Mouse (Mus musculus) frontal cortex, adult 2 months (tissue): Measurements from ENCODE around the gene Gbp8. TPM values are rescaled to one million over a fixed set of nuclear protein-coding genes. Genes with fewer than 3 reads are reported as not detected.
"Not testable (repeated sequence)": the region's sequence is repeated elsewhere in the genome, so short reads cannot be mapped to it uniquely, and the experiment has no call there.

Experiments
- DNase-seq, 2 experiments: peaks; one replicate each; pipeline ENCODE4 v3.0.0; 2022; ENCODE audit warnings: low spot score in 1 of 2; ENCODE audit errors: extremely low spot score in 1 of 2
- polyA plus RNA-seq: library from polyadenylated mRNA; depleted of rRNA; stranded (reverse); fragments of >200 nt; gene quantifications from 2 replicates; pipeline ENCODE4 v1.2.3, GENCODE M21; 2012; rRNA removed

Gene Gbp8
- 0.38 TPM in 2 replicates for polyA plus RNA-seq

GRCm38 (mm10) chr5:105139409-105140088 lies at the start of gene Gbp8, which contains the start of the genes Gbp9 and Gbp4:
Gene Gbp8 (minus strand): TSS chr5:105139540.
Gene Gbp9 (minus strand): TSS chr5:105139539.
Gene Gbp4 (minus strand): TSS chr5:105139586.
- not testable (repeated sequence) for DNase-seq

GRCm38 (mm10) chr5:105181446-105181845 lies 42.1 kb upstream of the Gbp8 start:
- no peak for DNase-seq

GRCm38 (mm10) chr5:105156582-105156981 lies 17.2 kb upstream of the Gbp8 start:
- DNase-seq = no peak

GRCm38 (mm10) chr5:105154049-105154448 lies 14.7 kb upstream of the Gbp8 start:
- DNase-seq = no peak

- DNase-seq = not testable (repeated sequence)
These were observed 8.7 kb upstream of the Gbp8 start for GRCm38 (mm10) chr5:105148062-105148461.

- DNase-seq = no peak
These were observed 7.1 kb upstream of the Gbp8 start for GRCm38 (mm10) chr5:105146447-105146846.

GRCm38 (mm10) chr5:105145731-105146130 lies 6.4 kb upstream of the Gbp8 start:
- not testable (repeated sequence) for DNase-seq

- DNase-seq = not testable (repeated sequence)
These were observed 910 bp upstream of the Gbp8 start for GRCm38 (mm10) chr5:105140089-105140810.

DNA sequence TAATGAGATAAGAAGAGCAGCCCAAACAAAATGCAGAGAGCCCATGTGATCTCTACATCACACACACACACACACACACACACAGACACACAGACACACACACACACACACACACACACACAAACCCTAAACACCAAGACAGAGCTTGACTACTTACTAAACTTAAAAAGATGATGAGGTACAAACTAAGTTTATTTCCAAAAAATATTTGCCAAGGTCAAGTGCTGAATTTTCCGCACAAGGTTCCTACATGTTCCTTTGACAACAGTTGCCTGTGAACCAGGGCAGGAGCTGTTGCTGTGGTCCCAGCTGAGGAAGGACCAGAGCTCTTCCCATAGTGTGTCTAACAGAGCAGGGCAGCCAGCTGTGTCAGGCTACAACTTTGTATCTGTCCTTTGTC lies 434 bp downstream of the Gbp8 start:
- DNase-seq = no peak

DNA sequence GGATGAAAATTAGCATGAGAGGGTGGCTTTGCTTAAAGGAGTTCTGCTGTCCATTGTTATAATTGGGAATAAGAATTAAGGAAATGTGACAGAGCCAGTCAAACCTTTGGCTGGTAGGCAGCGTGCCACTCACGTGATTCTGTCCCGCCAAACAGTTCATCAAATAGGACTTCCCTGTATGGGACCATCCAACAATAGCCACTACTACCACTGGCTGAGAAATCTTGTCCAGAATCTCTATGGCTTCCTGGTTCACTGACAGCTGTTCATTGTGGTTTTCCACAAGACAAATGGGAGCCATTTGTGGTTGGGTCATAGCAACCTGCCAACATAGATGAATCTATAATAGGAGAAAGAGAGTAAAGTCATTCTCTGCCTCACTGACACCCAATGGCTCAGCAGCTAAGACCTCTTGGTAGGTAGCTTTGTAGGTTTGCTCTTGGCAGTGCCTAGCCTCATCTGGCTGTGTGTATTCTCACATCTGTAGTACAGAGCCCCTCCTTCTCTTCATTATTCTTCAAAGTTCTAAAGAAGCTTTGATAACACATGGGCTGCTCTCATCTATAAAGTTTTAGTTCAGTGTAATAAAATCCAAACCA lies 2.5 kb downstream of the Gbp8 start:
- not testable (repeated sequence) for DNase-seq

- peak; percentile 14 to 32 for DNase-seq
These were observed 17.6 kb downstream of the Gbp8 start for GRCm38 (mm10) chr5:105121731-105122130.

- DNase-seq = no peak
These were observed 23.6 kb downstream of the Gbp8 start for GRCm38 (mm10) chr5:105115740-105116139.

GRCm38 (mm10) chr5:105114696-105115095 lies 24.6 kb downstream of the Gbp8 start:
- DNase-seq = no peak

- DNase-seq = no peak
These were observed 25.7 kb downstream of the Gbp8 start for GRCm38 (mm10) chr5:105113656-105114055.

- peak in 1 of 2 experiments; percentile 8 for DNase-seq
These were observed 29.0 kb downstream of the Gbp8 start for GRCm38 (mm10) chr5:105110271-105110852.

- not testable (repeated sequence) for DNase-seq
These were observed 29.6 kb downstream of the Gbp8 start for GRCm38 (mm10) chr5:105109775-105110174.

DNA sequence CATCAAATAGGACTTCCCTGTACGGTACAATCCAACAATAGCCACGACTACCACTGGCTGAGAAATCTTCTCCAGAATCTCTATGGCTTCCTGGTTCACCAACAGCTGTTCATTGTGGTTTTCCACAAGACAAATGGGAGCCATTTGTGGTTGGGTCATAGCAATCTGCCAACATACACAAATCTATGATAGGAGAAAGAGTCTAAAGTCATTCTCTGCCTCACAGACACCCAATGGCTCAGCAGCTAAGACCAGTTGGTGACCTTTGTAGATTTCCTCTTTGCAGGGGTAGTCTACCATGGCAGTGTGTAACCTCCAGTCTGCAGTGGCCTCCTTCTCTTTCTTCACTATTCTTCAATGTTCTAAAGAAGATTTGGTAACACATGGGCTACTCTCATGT lies 33.7 kb downstream of the Gbp8 start:
- not testable (repeated sequence) for DNase-seq

- DNase-seq = no peak
These were observed 57.4 kb downstream of the Gbp8 start for GRCm38 (mm10) chr5:105081900-105082299.

- not testable (repeated sequence) for DNase-seq
These were observed 71.0 kb downstream of the Gbp8 start for GRCm38 (mm10) chr5:105068356-105068755.

- not testable (repeated sequence) for DNase-seq
These were observed 74.9 kb downstream of the Gbp8 start for GRCm38 (mm10) chr5:105064443-105064842.

DNA sequence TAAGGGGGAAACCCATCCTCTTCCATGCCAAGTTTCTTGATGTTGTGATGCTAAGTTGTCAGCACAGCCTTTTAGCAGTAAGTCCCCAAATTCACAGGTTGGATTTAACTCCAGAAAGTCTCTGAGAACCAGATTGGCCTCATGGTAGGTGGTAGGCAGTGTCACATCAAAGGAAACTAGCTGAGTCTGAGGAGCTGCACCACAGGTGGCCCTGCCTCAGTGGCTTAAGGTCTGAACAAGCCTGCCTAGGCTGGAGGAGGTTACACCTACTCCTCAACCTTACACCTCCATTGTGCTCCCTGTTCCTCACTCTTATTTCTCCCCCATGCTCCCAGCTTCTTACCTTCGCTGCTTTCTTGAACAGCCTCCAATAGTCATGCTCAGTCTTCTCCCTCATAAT lies 76.0 kb downstream of the Gbp8 start:
- no peak for DNase-seq
